Mouse (Mus musculus) myocyte (in vitro differentiated cells): ENCODE results near the gene Vmn1r197.

Source experiments
- CEBPB ChIP-seq: IDR thresholded peaks from 2 replicates; pipeline ENCODE4 v1.6.1; 2011; ENCODE audit warnings: mild to moderate bottlenecking, moderate library complexity; ENCODE audit not compliant: poor library complexity, insufficient read depth, severe bottlenecking
- E2F4 ChIP-seq: IDR thresholded peaks from one replicate; pipeline ENCODE4 v1.6.1; 2011; ENCODE audit warnings: mild to moderate bottlenecking, control low read depth, moderate library complexity; ENCODE audit not compliant: insufficient read depth
- MYOG ChIP-seq, 3 experiments: IDR thresholded peaks; one replicate each; pipeline ENCODE4 v1.6.1; 2011; ENCODE audit warnings: control low read depth in 2 of 3, low read depth in 2 of 3, mild to moderate bottlenecking in 2 of 3; ENCODE audit not compliant: insufficient read length in 2 of 3, control insufficient read depth in 1 of 3, insufficient read depth in 1 of 3
- POLR2A ChIP-seq: IDR thresholded peaks from one replicate; pipeline ENCODE4 v1.6.1; 2011; ENCODE audit warnings: low read depth, mild to moderate bottlenecking, control low read depth, moderate library complexity; ENCODE audit not compliant: insufficient read length
- POLR2AphosphoS2 ChIP-seq: IDR thresholded peaks from one replicate; pipeline ENCODE4 v1.6.1; 2011; ENCODE audit warnings: low read depth, control low read depth; ENCODE audit not compliant: insufficient read length
- SRF ChIP-seq: IDR thresholded peaks from one replicate; pipeline ENCODE4 v1.6.1; 2011; ENCODE audit warnings: low read depth; ENCODE audit not compliant: control insufficient read depth, insufficient read length
- USF1 ChIP-seq: IDR thresholded peaks from one replicate; pipeline ENCODE4 v1.6.1; 2011; ENCODE audit warnings: low read depth, mild to moderate bottlenecking, control low read depth, moderate library complexity

DNA sequence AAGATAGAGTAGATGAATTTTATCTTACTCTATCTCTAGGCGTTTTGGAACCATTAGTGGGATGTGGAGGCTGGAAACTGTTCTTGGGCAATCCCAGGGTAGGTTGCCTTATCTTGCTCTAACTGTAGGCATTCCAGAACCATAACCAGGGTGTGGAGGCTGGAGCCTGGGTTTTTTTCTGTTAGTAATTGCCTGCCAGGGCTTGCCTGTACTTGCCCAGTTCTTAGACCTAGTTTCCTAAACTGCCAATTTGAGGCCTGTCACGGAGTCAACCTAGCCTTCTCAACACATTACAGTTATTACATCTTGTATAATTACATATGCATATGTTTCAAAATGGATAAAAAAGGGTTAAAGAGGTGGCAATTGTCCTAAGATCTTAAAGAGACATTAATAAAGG, 7.0 kb upstream of the Vmn1r197 start:
- TF ChIP-seq POLR2AphosphoS2 = no peak
- TF ChIP-seq MYOG (IDR thresholded peaks at IDR 0.05; ENCODE audit: control insufficient read depth in 1 of 3, insufficient read depth in 1 of 3, insufficient read length in 2 of 3, low read depth in 2 of 3) = no peak
- TF ChIP-seq POLR2A = no peak
- TF ChIP-seq SRF = no peak
- no peak for TF ChIP-seq E2F4
- no peak for TF ChIP-seq USF1
- TF ChIP-seq CEBPB = no peak
